21 mouse cellular contexts compared by ENCODE assay signal in genomic region chr9:46760247-46760646, GRCm38 (mm10).
DNase-seq lines count a peak whose midpoint lies in the region; TF ChIP-seq lines count a peak whose summit lies in the region.
"Had no signal": no experiment of that assay in that cellular context is flagged by ENCODE, and none has a peak within 500 bp of the region (broad histone marks: within the 10 kb centered on the region; RNA-seq: fewer than 3 reads in every experiment).

No protein-coding gene starts in this region.

- no peak for DNase-seq in layer of hippocampus, adult 2 months (ENCODE audit: low spot score in 2 of 2)
- no peak for DNase-seq in layer of hippocampus, postnatal 36 days
- peak; percentile 46 for DNase-seq in right cerebral cortex, adult 18-20 months
- no peak for DNase-seq in right cerebral cortex, postnatal 14 days
- DNase-seq in brain, embryonic 14.5 days (ENCODE audit: low read depth), result peak; percentile 29
- no peak for DNase-seq in spleen, adult 12 weeks (ENCODE audit: low spot score)
- DNase-seq: adrenal gland, postnatal 10 days; adrenal gland, postnatal 36 days; cerebellum, adult 18-20 months; cerebellum, adult 9-10 months; cerebellum, postnatal 14 days; gastrocnemius, postnatal 25 days; heart, adult 18-20 months; heart, postnatal 10 days; heart, postnatal 36 days had no signal

- TF ChIP-seq POLR2A in brain, embryonic 14.5 days (IDR thresholded peaks at IDR 0.05; ENCODE audit: borderline replicate concordance, extremely low read depth, insufficient read depth, insufficient read length, poor library complexity, severe bottlenecking), result no peak

- H3K27ac ChIP-seq in layer of hippocampus, adult 2 months, result peak overlapping the region; percentile 53; the same call in 1 of the 2 replicates
- H3K27ac ChIP-seq: forebrain, embryonic 10.5 days; forebrain, embryonic 13.5 days; heart, embryonic 15.5 days; hindbrain, embryonic 10.5 days; hindbrain, embryonic 13.5 days had no signal

- H3K4me3 ChIP-seq in layer of hippocampus, adult 2 months, result no peak overlapping the region
- H3K4me3 ChIP-seq: forebrain, embryonic 10.5 days; forebrain, embryonic 13.5 days; heart, embryonic 12.5 days; heart, embryonic 15.5 days; hindbrain, embryonic 10.5 days; hindbrain, embryonic 13.5 days had no signal

- no peak for TF ChIP-seq CTCF in layer of hippocampus, adult 2 months (conservative IDR thresholded peaks at IDR 0.05)
- no peak for TF ChIP-seq CTCF in brain, embryonic 14.5 days (IDR thresholded peaks at IDR 0.05; ENCODE audit: borderline replicate concordance, extremely low read depth, insufficient read depth, insufficient read length)

Comparison
In these comparisons a context has a peak if more than half of its experiments do, and no peak if none do; other contexts are left out.
1. DNase-seq: peak in right cerebral cortex, adult 18-20 months (single experiment) and brain, embryonic 14.5 days (single experiment); none in layer of hippocampus, adult 2 months (0 of 2), layer of hippocampus, postnatal 36 days (0 of 2), right cerebral cortex, postnatal 14 days (single experiment) and spleen, adult 12 weeks (single experiment).